Mouse (Mus musculus) ES-E14 (cell line): Measurements from ENCODE around the gene Tuba3b.

Source experiments
- CHD2 ChIP-seq: IDR thresholded peaks from 2 replicates; pipeline ENCODE4 v1.6.1; 2014; ENCODE audit warnings: mild to moderate bottlenecking, low read depth, low read length, inconsistent platforms
- HCFC1 ChIP-seq: IDR thresholded peaks from 2 replicates; pipeline ENCODE4 v1.6.1; 2012; ENCODE audit warnings: low read length, inconsistent platforms, borderline replicate concordance; ENCODE audit not compliant: insufficient read depth

GRCm38 (mm10) chr6:145640971-145641506, 25.5 kb downstream of the Tuba3b start:
- no peak for TF ChIP-seq CHD2
- no peak for TF ChIP-seq HCFC1
